Mouse (Mus musculus) liver, embryonic 15.5 days (tissue): ENCODE data around the gene Gm49378. TPM values are rescaled to one million over a fixed set of nuclear protein-coding genes. Genes with fewer than 3 reads are reported as not detected.
A peak's percentile ranks its signal among the peaks of the same experiment; 100 is the strongest.

Source experiments
- ATAC-seq: fragments of 200-750 bp; cut with Nextera tagmentation; 2 replicates; pipeline ENCODE4 v1.8.0; 2017; ENCODE audit warnings: moderate number of reproducible peaks, mild to moderate bottlenecking, moderate library complexity; ENCODE audit not compliant: insufficient read depth
- H3K27ac ChIP-seq: fragments of 300-500 bp; sonication (generic); replicated peaks from 2 replicates; pipeline ENCODE4 v1.5.1; 2015; ENCODE audit warnings: mild to moderate bottlenecking, inconsistent platforms
- H3K27me3 ChIP-seq: fragments of 300-500 bp; sonication (generic); 2 replicates; pipeline ENCODE4 v1.6.1; 2015; ENCODE audit warnings: mild to moderate bottlenecking, inconsistent platforms
- H3K36me3 ChIP-seq: fragments of 300-500 bp; sonication (generic); replicated peaks from 2 replicates; pipeline ENCODE4 v1.6.1; 2015; ENCODE audit warnings: moderate library complexity, mild to moderate bottlenecking, inconsistent platforms
- H3K4me1 ChIP-seq: fragments of 300-500 bp; sonication (generic); replicated peaks from 2 replicates; pipeline ENCODE4 v1.6.1; 2015; ENCODE audit warnings: inconsistent platforms
- H3K4me2 ChIP-seq: fragments of 300-500 bp; sonication (generic); 2 replicates; pipeline ENCODE4 v1.6.1; 2015; ENCODE audit warnings: moderate library complexity, mild to moderate bottlenecking, inconsistent platforms
- H3K4me3 ChIP-seq: fragments of 300-500 bp; sonication (generic); replicated peaks from 2 replicates; pipeline ENCODE4 v1.5.1; 2015; ENCODE audit warnings: mild to moderate bottlenecking, inconsistent platforms
- H3K9ac ChIP-seq: fragments of 300-500 bp; sonication (generic); 2 replicates; pipeline ENCODE4 v1.6.1; 2015; ENCODE audit warnings: moderate library complexity, mild to moderate bottlenecking, inconsistent platforms
- H3K9me3 ChIP-seq: fragments of 300-500 bp; sonication (generic); replicated peaks from 2 replicates; pipeline ENCODE4 v1.6.1; 2016; ENCODE audit warnings: inconsistent platforms
- WGBS: fragments of 180-500 bp; shearing (Covaris S2); methylation state at CpG from one replicate; pipeline ENCODE4 v1.1.7; 2015; ENCODE audit warnings: mixed read lengths; ENCODE audit not compliant: insufficient replicate concordance; 5-methylcytosine and 5-hydroxymethylcytosine counted together
- polyA plus RNA-seq: library from polyadenylated mRNA; unstranded; fragments of >200 nt; fragmentation: Nextera tagmentation; extraction: Ambion mirVana; gene quantifications from 2 replicates; pipeline ENCODE4 v1.2.1, GENCODE M21; 2015

The Gm49378 gene
- polyA plus RNA-seq, 1 experiment from 2014 or later = 0.67 TPM

- Histone ChIP-seq H3K4me2 (peak overlapping the region; percentile 94; the same call in 1 of the 2 replicates), H3K9ac (no peak overlapping the region; the same call in 1 of the 2 replicates), H3K9me3 (no peaks in the 10 kb centered on the region), H3K27ac (no peak overlapping the region), H3K4me3 (no peak overlapping the region), H3K4me1 (peaks cover 71% of the 10 kb centered on the region), H3K36me3 (peaks cover 23% of the 10 kb centered on the region), H3K27me3 (no peaks in the 10 kb centered on the region)
- 91% methylated on average over 5 of the region's 5 CpGs for WGBS
- ATAC-seq = no peak
Measured at GRCm38 (mm10) chr14:55589271-55589670, 48.4 kb downstream of the Gm49378 start.

GRCm38 (mm10) chr14:55586149-55586548 is 51.5 kb downstream of the Gm49378 start:
- Histone ChIP-seq H3K36me3 (peaks cover 34% of the 10 kb centered on the region), H3K27ac (peak overlapping the region; percentile 98), H3K27me3 (no peaks in the 10 kb centered on the region), H3K9me3 (no peaks in the 10 kb centered on the region), H3K4me3 (peak overlapping the region; percentile 75), H3K9ac (peak overlapping the region; percentile 74), H3K4me1 (peaks cover 67% of the 10 kb centered on the region), H3K4me2 (peak overlapping the region; percentile 94)
- WGBS = 16% methylated on average over 2 of the region's 2 CpGs
- ATAC-seq = peak; percentile 32

GRCm38 (mm10) chr14:55585566-55585960 is 52.1 kb downstream of the Gm49378 start:
- peaks cover 69% of the 10 kb centered on the region for H3K4me1 ChIP-seq
- peak overlapping the region; percentile 74 for H3K9ac ChIP-seq
- peak overlapping the region; percentile 75 for H3K4me3 ChIP-seq
- H3K27me3 ChIP-seq = no peaks in the 10 kb centered on the region
- ATAC-seq = peak; percentile 65
- peak overlapping the region; percentile 98 for H3K27ac ChIP-seq
- WGBS = 9% methylated on average over 6 of the region's 6 CpGs
- peaks cover 39% of the 10 kb centered on the region for H3K36me3 ChIP-seq
- H3K9me3 ChIP-seq = no peaks in the 10 kb centered on the region
- peak overlapping the region; percentile 94 for H3K4me2 ChIP-seq

- Histone ChIP-seq H3K4me1 (peaks cover 63% of the 10 kb centered on the region), H3K9ac (peak within 1 kb of the TSS; percentile 74), H3K27me3 (no peaks in the 10 kb centered on the region), H3K4me3 (peak within 1 kb of the TSS; percentile 75), H3K9me3 (no peaks in the 10 kb centered on the region), H3K27ac (peak within 1 kb of the TSS; percentile 98), H3K36me3 (peaks cover 46% of the 10 kb centered on the region), H3K4me2 (peak within 1 kb of the TSS; percentile 94)
- WGBS = under 1% methylated on average over 43 of the region's 43 CpGs
- peak; percentile 96 for ATAC-seq
Measured at GRCm38 (mm10) chr14:55584702-55585565, 52.8 kb downstream of the Gm49378 start, which contains the start of gene Emc9. Emc9 (minus strand) TSS chr14:55585302.

GRCm38 (mm10) chr14:55584303-55584701 is 53.4 kb downstream of the Gm49378 start:
- no peak for ATAC-seq
- Histone ChIP-seq H3K9me3 (no peaks in the 10 kb centered on the region), H3K4me2 (peak overlapping the region; percentile 94), H3K27ac (peak overlapping the region; percentile 98), H3K27me3 (no peaks in the 10 kb centered on the region), H3K4me3 (peak overlapping the region; percentile 75), H3K9ac (peak overlapping the region; percentile 74), H3K36me3 (peaks cover 48% of the 10 kb centered on the region), H3K4me1 (peaks cover 61% of the 10 kb centered on the region)
- 18% methylated on average over 5 of the region's 5 CpGs for WGBS

GRCm38 (mm10) chr14:55581981-55582681 is 55.6 kb downstream of the Gm49378 start:
- Histone ChIP-seq H3K36me3 (peaks cover 31% of the 10 kb centered on the region), H3K9me3 (no peaks in the 10 kb centered on the region), H3K4me2 (no peak overlapping the region), H3K4me3 (no peak overlapping the region), H3K27ac (0 out of 2 replicates have a peak overlapping the region, but pooled peaks have one; percentile 10), H3K4me1 (peaks cover 72% of the 10 kb centered on the region), H3K9ac (no peak overlapping the region), H3K27me3 (no peaks in the 10 kb centered on the region)
- ATAC-seq = no peak
- 73% methylated on average over 9 of the region's 9 CpGs for WGBS

GRCm38 (mm10) chr14:55580731-55581130 is 57.0 kb downstream of the Gm49378 start:
- Histone ChIP-seq H3K27me3 (no peaks in the 10 kb centered on the region), H3K4me3 (no peak overlapping the region), H3K36me3 (peaks cover 29% of the 10 kb centered on the region), H3K4me2 (no peak overlapping the region), H3K4me1 (peaks cover 66% of the 10 kb centered on the region), H3K9ac (no peak overlapping the region), H3K9me3 (no peaks in the 10 kb centered on the region), H3K27ac (no peak overlapping the region)
- ATAC-seq = no peak
- 88% methylated on average over 16 of the region's 16 CpGs for WGBS

GRCm38 (mm10) chr14:55579511-55580496 is 57.9 kb downstream of the Gm49378 start:
- H3K4me1 ChIP-seq = peaks cover 64% of the 10 kb centered on the region
- H3K27me3 ChIP-seq = no peaks in the 10 kb centered on the region
- no peak overlapping the region; the same call in 1 of the 2 replicates for H3K4me2 ChIP-seq
- no peak overlapping the region for H3K4me3 ChIP-seq
- no peaks in the 10 kb centered on the region for H3K9me3 ChIP-seq
- peak overlapping the region; percentile 84 for H3K27ac ChIP-seq
- 0 out of 2 replicates have a peak overlapping the region, but pooled peaks have one; percentile 0 for H3K9ac ChIP-seq
- 80% methylated on average over 23 of the region's 23 CpGs for WGBS
- peaks cover 29% of the 10 kb centered on the region for H3K36me3 ChIP-seq
- ATAC-seq = no peak
